1 mouse cellular context compared by ENCODE assay signal in the genomic region with DNA sequence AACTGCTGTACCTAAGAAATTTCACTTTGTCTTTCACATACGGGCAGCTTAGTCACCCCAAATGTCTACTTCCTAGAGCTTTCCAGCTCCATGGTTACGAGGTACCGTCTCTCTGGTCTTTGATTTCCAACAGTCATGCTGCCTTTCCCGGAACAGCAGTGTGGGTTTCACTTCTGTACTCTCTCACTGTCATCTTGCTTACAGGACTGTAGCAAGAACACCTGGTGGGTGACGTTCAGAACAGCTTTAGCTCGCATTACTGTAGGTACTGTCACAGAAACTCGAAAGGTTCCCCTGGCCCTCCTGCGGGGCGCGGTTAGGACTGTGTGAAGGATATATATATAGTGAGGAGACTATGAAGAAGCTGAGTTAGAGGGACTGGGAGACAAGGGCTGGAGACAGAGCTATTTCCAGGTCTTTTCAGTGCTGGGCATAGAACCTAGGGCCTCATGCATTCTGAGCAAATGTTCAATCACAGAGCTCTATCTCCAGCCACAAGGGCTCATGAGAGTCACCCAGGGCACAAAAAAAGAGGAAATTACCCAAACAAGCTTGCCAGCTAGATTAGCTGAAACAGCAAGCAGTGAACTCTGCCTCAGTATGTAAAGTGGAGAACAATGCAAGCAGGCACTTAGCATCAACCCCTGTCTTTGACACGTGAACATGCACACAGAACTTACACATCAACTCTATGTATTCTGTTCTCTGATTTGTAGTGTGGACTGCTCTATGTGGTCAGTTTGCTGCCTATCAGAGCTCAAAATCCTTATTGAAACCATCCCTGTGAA.
A peak's percentile ranks its signal among the peaks of the same experiment; 100 is the strongest.
TF ChIP-seq lines count a peak whose summit lies in the region.

No protein-coding gene starts in this region.

TF ChIP-seq in MEL, 35 proteins besides CTCF, POLR2A, EP300 and RAD21:
- TF ChIP-seq TBP (IDR thresholded peaks at IDR 0.05; ENCODE audit: low read depth, low read length): 0 out of 2 replicates have a peak, but pooled peaks have one; percentile 27
- 0 out of 2 replicates have a peak, but pooled peaks have one; percentile 5 for TF ChIP-seq TCF12 (IDR thresholded peaks at IDR 0.05; ENCODE audit: low read depth, low read length)
- peak; percentile 61; the same call in 1 of the 2 replicates for TF ChIP-seq RCOR1 (IDR thresholded peaks at IDR 0.05; ENCODE audit: low read depth, low read length)
- no peak for TF ChIP-seq ZMIZ1 (IDR thresholded peaks at IDR 0.05; ENCODE audit: low read depth, low read length)
- TF ChIP-seq MAX (IDR thresholded peaks at IDR 0.05; ENCODE audit: low read length): no peak
- TF ChIP-seq UBTF (IDR thresholded peaks at IDR 0.05; ENCODE audit: borderline replicate concordance, insufficient read depth, low read depth, low read length): no peak
- no peak for TF ChIP-seq MAZ (IDR thresholded peaks at IDR 0.05; ENCODE audit: low read depth, low read length)
